Mouse (Mus musculus) CH12.LX (cell line): ENCODE results near the gene Lsm2.

Source experiments
- BHLHE40 ChIP-seq: IDR thresholded peaks from 2 replicates; pipeline ENCODE4 v1.6.1; 2011; ENCODE audit warnings: mild to moderate bottlenecking, low read depth, low read length, improper control_type of control experiment
- CHD2 ChIP-seq: IDR thresholded peaks from 2 replicates; pipeline ENCODE4 v1.6.1; 2011; ENCODE audit warnings: low read length, improper control_type of control experiment
- CTCF ChIP-seq, 2 experiments: IDR thresholded peaks in 1 of 2; conservative IDR thresholded peaks in 1 of 2; 2 replicates each; pipeline ENCODE4 v1.5.1; 2011 to 2012; ENCODE audit warnings: low read depth in 2 of 2, low read length in 2 of 2, improper control_type of control experiment in 1 of 2, inconsistent platforms in 1 of 2, mild to moderate bottlenecking in 1 of 2, moderate library complexity in 1 of 2
- IRF4 ChIP-seq: IDR thresholded peaks from 2 replicates; pipeline ENCODE4 v1.6.1; 2014; ENCODE audit warnings: low read depth, mild to moderate bottlenecking, inconsistent platforms, low read length, improper control_type of control experiment
- MAFK ChIP-seq: IDR thresholded peaks from 2 replicates; pipeline ENCODE4 v1.6.1; 2011; ENCODE audit warnings: low read length, improper control_type of control experiment; ENCODE audit not compliant: insufficient replicate concordance
- MAZ ChIP-seq: IDR thresholded peaks from 2 replicates; pipeline ENCODE4 v1.6.1; 2012; ENCODE audit warnings: low read depth, mild to moderate bottlenecking, inconsistent platforms, low read length, improper control_type of control experiment, moderate library complexity
- NRF1 ChIP-seq: IDR thresholded peaks from 2 replicates; pipeline ENCODE4 v1.6.1; 2014; ENCODE audit warnings: low read depth, mild to moderate bottlenecking, inconsistent platforms, low read length, improper control_type of control experiment, moderate library complexity
- SIN3A ChIP-seq: IDR thresholded peaks from 2 replicates; pipeline ENCODE4 v1.6.1; 2012; ENCODE audit warnings: low read length, improper control_type of control experiment, inconsistent platforms
- USF2 ChIP-seq: conservative IDR thresholded peaks from 2 replicates; pipeline ENCODE4 v1.6.1; 2011; ENCODE audit warnings: low read depth, low read length, improper control_type of control experiment

GRCm38 (mm10) chr17:34944362-34944761, 37.3 kb upstream of the Lsm2 start:
- TF ChIP-seq MAFK (no peak), CTCF (conservative IDR thresholded peaks at IDR 0.05 in 1 of 2, IDR thresholded peaks at IDR 0.05 in 1 of 2; ENCODE audit: low read depth in 2 of 2, low read length in 2 of 2) (no peak), CHD2 (no peak), USF2 (no peak), IRF4 (no peak), BHLHE40 (no peak), MAZ (no peak), SIN3A (no peak), NRF1 (no peak)
